Mouse (Mus musculus): Measurements from ENCODE around the gene Trove2.

DNA sequence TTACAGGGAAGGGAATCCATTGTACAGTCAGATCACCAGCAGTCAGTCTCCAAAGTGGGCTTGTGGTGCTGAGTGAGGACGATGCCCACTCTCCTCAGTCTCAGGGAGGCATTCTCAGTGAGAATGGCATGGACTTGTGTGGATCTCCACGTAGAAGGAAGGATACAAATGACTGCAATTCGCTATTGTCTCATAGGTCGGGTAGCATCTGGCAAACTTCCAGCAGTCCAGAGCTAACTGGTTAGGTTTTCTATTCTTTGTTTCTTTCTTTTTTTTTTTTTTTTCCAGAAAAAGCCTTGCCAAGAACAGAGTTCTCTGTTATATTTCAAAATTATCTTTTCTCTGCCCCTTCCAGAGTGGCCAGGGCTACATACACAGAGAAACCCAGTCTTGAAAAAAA is 69.9 kb downstream of the Trove2 start:
- no peak for TF ChIP-seq POLR2A (IDR thresholded peaks at IDR 0.05; ENCODE audit: insufficient read depth, low read depth, low read length)
- TF ChIP-seq CTCF (IDR thresholded peaks at IDR 0.05; ENCODE audit: insufficient read depth, low read depth, low read length), result no peak

Data from olfactory bulb, adult 2 months (tissue).